In the genomic region with DNA sequence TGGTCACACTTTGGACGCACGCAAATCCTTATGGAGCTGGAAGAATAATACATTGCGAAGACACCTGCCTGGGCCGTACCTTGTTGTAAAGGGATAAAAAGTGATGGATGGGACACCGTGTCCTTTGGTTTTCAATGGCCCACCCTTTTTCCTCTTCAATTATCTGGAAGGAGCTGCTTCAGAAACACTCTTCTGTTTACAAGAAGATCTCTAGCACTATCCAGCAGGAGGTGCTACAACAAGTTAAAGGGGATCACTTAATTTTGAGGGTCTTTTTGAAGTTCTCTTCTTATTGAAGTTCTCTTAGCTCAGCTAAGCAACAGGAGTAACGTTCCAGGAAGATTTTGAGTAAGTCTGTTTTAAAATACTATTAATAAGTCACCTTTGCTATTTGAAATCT, we compare ENCODE assay signal across 8 mouse cellular contexts.
A peak's percentile ranks its signal among the peaks of the same experiment; 100 is the strongest.
DNase-seq lines count a peak whose midpoint lies in the region; ATAC-seq and TF ChIP-seq lines count a peak whose summit lies in the region.

No protein-coding gene starts in this region.

- 75% methylated on average over 6 of the region's 6 CpGs for whole genome bisulfite sequencing in liver, postnatal 0 days (ENCODE audit: insufficient replicate concordance)
- 70% methylated on average over 6 of the region's 6 CpGs for whole genome bisulfite sequencing in liver, embryonic 12.5 days (ENCODE audit: insufficient replicate concordance)
- 71% methylated on average over 6 of the region's 6 CpGs for WGBS in embryonic facial prominence, embryonic 11.5 days
- 59% methylated on average over 6 of the region's 6 CpGs for WGBS in hindbrain, postnatal 0 days
- 26% methylated on average over 6 of the region's 6 CpGs for WGBS in neural tube, embryonic 15.5 days

- H3K4me2 ChIP-seq in liver, postnatal 0 days (ENCODE audit: low read depth, low read length), result peak overlapping the region; percentile 98
- H3K4me2 ChIP-seq in liver, embryonic 12.5 days, result no peak overlapping the region
- H3K4me2 ChIP-seq in embryonic facial prominence, embryonic 11.5 days (ENCODE audit: low read depth, low read length), result 0 out of 2 replicates have a peak overlapping the region, but pooled peaks have one; percentile 13
- peak overlapping the region; percentile 80 for H3K4me2 ChIP-seq in hindbrain, postnatal 0 days (ENCODE audit: low read depth, low read length)
- peak overlapping the region; percentile 91 for H3K4me2 ChIP-seq in neural tube, embryonic 15.5 days

- H3K27ac ChIP-seq in liver, postnatal 0 days (ENCODE audit: low read depth), result no peak overlapping the region
- H3K27ac ChIP-seq in liver, embryonic 12.5 days, result no peak overlapping the region
- H3K27ac ChIP-seq in embryonic facial prominence, embryonic 11.5 days (replicated peaks; ENCODE audit: low read depth, low read length), result no peak overlapping the region
- no peak overlapping the region for H3K27ac ChIP-seq in hindbrain, postnatal 0 days
- H3K27ac ChIP-seq in neural tube, embryonic 15.5 days (replicated peaks), result no peak overlapping the region

- H3K9me3 ChIP-seq in liver, postnatal 0 days (ENCODE audit: low read length), result no peaks in the 10 kb centered on the region
- H3K9me3 ChIP-seq in liver, embryonic 12.5 days (replicated peaks), result no peaks in the 10 kb centered on the region
- no peaks in the 10 kb centered on the region for H3K9me3 ChIP-seq in embryonic facial prominence, embryonic 11.5 days (replicated peaks; ENCODE audit: control insufficient read depth, low read length)
- no peaks in the 10 kb centered on the region for H3K9me3 ChIP-seq in hindbrain, postnatal 0 days (ENCODE audit: low read length)
- no peaks in the 10 kb centered on the region for H3K9me3 ChIP-seq in neural tube, embryonic 15.5 days (replicated peaks)

- TF ChIP-seq CTCF in liver, postnatal 0 days (IDR thresholded peaks at IDR 0.05; ENCODE audit: low read depth), result peak; percentile 22; the same call in 1 of the 2 replicates
- peak; percentile 48 for TF ChIP-seq CTCF in hindbrain, postnatal 0 days (IDR thresholded peaks at IDR 0.05; ENCODE audit: low read depth)

- ATAC-seq in liver, postnatal 0 days, result no peak
- no peak for ATAC-seq in liver, embryonic 12.5 days
- no peak for ATAC-seq in embryonic facial prominence, embryonic 11.5 days (replicated peaks; ENCODE audit: insufficient number of reproducible peaks, low FRiP score, low TSS enrichment, low read depth)
- no peak for ATAC-seq in hindbrain, postnatal 0 days
- no peak for ATAC-seq in neural tube, embryonic 15.5 days (ENCODE audit: low FRiP score)

- peaks cover 19% of the 10 kb centered on the region for H3K4me1 ChIP-seq in liver, postnatal 0 days (ENCODE audit: insufficient read depth)
- peaks cover 46% of the 10 kb centered on the region for H3K4me1 ChIP-seq in liver, embryonic 12.5 days
- H3K4me1 ChIP-seq in embryonic facial prominence, embryonic 11.5 days (ENCODE audit: control insufficient read depth, insufficient read depth, low read length), result no peaks in the 10 kb centered on the region
- peaks cover 9% of the 10 kb centered on the region; the same call in 1 of the 2 replicates for H3K4me1 ChIP-seq in hindbrain, postnatal 0 days (ENCODE audit: insufficient read depth, low read length)
- H3K4me1 ChIP-seq in neural tube, embryonic 15.5 days, result peaks cover 42% of the 10 kb centered on the region

- no peaks in the 10 kb centered on the region for H3K27me3 ChIP-seq in liver, postnatal 0 days (ENCODE audit: insufficient read depth, low read length)
- 0 out of 2 replicates have a peak, but pooled peaks cover 4% of the 10 kb centered on the region for H3K27me3 ChIP-seq in liver, embryonic 12.5 days (replicated peaks)
- no peaks in the 10 kb centered on the region for H3K27me3 ChIP-seq in embryonic facial prominence, embryonic 11.5 days (ENCODE audit: control insufficient read depth, insufficient read depth, low read length)
- no peaks in the 10 kb centered on the region for H3K27me3 ChIP-seq in hindbrain, postnatal 0 days (ENCODE audit: insufficient read depth, low read length)
- no peaks in the 10 kb centered on the region for H3K27me3 ChIP-seq in neural tube, embryonic 15.5 days (replicated peaks)

- no peaks in the 10 kb centered on the region; the same call in 1 of the 2 replicates for H3K36me3 ChIP-seq in liver, postnatal 0 days (replicated peaks; ENCODE audit: insufficient read depth, low read length)
- H3K36me3 ChIP-seq in liver, embryonic 12.5 days, result no peaks in the 10 kb centered on the region
- H3K36me3 ChIP-seq in embryonic facial prominence, embryonic 11.5 days (replicated peaks; ENCODE audit: control insufficient read depth, insufficient read depth, low read depth, low read length), result no peaks in the 10 kb centered on the region
- H3K36me3 ChIP-seq in hindbrain, postnatal 0 days (ENCODE audit: insufficient read depth, low read length), result no peaks in the 10 kb centered on the region
- no peaks in the 10 kb centered on the region for H3K36me3 ChIP-seq in neural tube, embryonic 15.5 days

- no peak overlapping the region for H3K9ac ChIP-seq in liver, postnatal 0 days (replicated peaks)
- no peak overlapping the region for H3K9ac ChIP-seq in liver, embryonic 12.5 days
- no peak overlapping the region for H3K9ac ChIP-seq in embryonic facial prominence, embryonic 11.5 days (replicated peaks; ENCODE audit: low read length)
- no peak overlapping the region for H3K9ac ChIP-seq in hindbrain, postnatal 0 days (replicated peaks; ENCODE audit: low read length)
- no peak overlapping the region for H3K9ac ChIP-seq in neural tube, embryonic 15.5 days (replicated peaks)

- TF ChIP-seq EP300 in liver, postnatal 0 days (IDR thresholded peaks at IDR 0.05; ENCODE audit: low read depth), result no peak

- DNase-seq in liver, postnatal 0 days, result no peak
- no peak for DNase-seq in embryonic facial prominence, embryonic 11.5 days (ENCODE audit: low spot score)
- peak; percentile 52 for DNase-seq in hindbrain, postnatal 0 days (ENCODE audit: low spot score)
- DNase-seq in adrenal gland, postnatal 10 days, result no peak
- DNase-seq in adrenal gland, adult 18-20 months (ENCODE audit: low spot score in 2 of 2), result no peak
- no peak for DNase-seq in frontal cortex, postnatal 10 days (ENCODE audit: low spot score in 2 of 2)

- no peak overlapping the region for H3K4me3 ChIP-seq in liver, postnatal 0 days (ENCODE audit: low read depth, low read length)
- H3K4me3 ChIP-seq in liver, embryonic 12.5 days, result no peak overlapping the region
- no peak overlapping the region for H3K4me3 ChIP-seq in embryonic facial prominence, embryonic 11.5 days (ENCODE audit: low read depth, low read length)
- H3K4me3 ChIP-seq in hindbrain, postnatal 0 days (ENCODE audit: low read length), result no peak overlapping the region
- peak overlapping the region; percentile 21 for H3K4me3 ChIP-seq in neural tube, embryonic 15.5 days (replicated peaks)
